Mouse (Mus musculus) myocyte (in vitro differentiated cells): ENCODE results near the gene Dazap1.

ENCODE experiments used
- POLR2A ChIP-seq: IDR thresholded peaks from one replicate; pipeline ENCODE4 v1.6.1; 2011; ENCODE audit warnings: low read depth, mild to moderate bottlenecking, control low read depth, moderate library complexity; ENCODE audit not compliant: insufficient read length
- USF1 ChIP-seq: IDR thresholded peaks from one replicate; pipeline ENCODE4 v1.6.1; 2011; ENCODE audit warnings: low read depth, mild to moderate bottlenecking, control low read depth, moderate library complexity

DNA sequence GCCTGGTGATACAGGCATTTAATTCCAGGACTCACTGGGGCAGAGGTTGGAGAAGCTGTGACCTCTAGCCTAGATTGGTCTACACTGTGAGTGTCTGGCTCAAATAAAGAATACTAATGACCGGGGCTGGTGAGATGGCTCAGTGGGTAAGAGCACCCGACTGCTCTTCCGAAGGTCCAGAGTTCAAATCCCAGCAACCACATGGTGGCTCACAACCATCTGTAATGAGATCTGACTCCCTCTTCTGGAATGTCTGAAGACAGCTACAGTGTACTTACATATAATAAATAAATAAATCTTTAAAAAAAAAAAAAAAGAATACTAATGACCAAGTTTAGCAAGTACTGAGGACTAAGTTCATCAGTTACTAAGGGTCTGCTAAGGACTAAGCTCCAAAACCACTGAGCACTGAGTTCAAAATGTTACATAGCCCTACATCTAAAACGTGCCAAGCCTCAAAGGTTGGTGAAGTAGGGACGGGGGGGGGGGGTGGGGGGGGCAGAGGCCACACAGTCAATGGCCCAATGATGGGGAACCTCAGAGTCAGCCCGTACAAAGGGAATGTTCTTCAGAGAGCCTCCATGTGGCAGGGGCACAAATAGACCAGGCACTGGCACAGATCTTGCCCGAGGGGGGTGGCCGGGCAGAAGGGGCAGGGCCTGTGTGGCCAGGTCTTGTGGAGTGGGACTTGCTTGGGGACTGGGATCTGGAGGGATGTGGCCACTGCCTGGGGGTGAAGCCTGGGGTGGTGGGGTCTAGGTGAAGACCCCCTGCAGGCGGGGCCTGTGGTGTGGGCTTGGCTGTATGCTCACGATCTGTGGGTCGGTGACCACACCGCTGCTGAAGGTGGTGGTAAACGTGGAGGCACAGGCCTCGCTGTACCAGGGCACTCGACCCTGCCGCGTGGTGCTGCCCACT, 63.1 kb downstream of the Dazap1 start:
- TF ChIP-seq USF1 (no peak), POLR2A (no peak)
